Mouse (Mus musculus) liver, adult (tissue): ENCODE measurements around the gene Htra2.
A peak's percentile ranks its signal among the peaks of the same experiment; 100 is the strongest.

Source experiments
- GATA4 ChIP-seq: IDR thresholded peaks from 2 replicates; pipeline ENCODE4 v1.6.1; 2014; ENCODE audit warnings: mild to moderate bottlenecking, low read length; ENCODE audit not compliant: insufficient replicate concordance

Htra2 gene

DNA sequence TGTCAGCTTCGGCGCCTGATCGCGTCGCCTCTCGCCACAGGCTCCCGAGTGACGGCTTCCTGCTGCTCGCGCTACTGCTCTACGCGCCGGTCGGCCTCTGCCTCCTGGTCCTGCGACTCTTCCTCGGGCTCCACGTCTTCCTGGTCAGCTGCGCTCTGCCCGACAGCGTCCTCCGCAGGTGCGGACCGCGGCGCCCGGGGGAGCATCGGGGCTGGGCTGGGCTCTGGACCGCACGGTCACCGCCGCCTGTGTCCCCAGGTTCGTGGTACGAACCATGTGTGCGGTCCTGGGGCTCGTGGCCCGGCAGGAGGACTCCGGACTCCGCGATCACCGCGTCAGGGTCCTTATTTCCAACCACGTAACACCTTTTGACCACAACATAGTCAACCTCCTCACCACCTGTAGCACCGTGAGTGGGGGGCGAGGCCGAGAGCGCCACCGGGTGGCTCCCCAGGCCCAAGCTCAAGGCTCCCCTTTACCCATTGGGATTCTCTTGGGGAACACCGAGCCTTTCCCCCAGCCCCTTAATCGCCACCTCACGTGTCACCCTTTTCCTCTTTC lies at the start of gene Htra2:
Htra2 (minus strand) TSS at position 403 of the 561 bp plus-strand sequence.
- TF ChIP-seq GATA4, result no peak

DNA sequence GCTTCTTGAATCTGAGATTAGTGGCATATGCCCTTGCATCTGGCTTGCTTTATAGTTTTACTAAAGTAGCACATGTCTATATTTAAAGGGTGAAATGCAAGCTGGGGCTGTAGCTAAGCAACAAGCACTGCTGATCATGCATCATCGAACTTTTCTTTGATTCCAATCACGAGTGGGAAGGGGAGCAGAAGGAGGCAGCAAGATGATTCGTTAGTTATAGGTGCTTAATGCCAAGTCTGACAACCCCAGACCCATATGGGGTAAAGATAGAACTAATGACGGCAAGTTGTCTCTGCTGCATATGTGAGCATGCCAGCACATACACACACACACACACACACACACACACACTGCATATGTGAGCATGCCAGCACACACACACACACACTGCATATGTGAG lies 49.1 kb upstream of the Htra2 start:
- no peak for TF ChIP-seq GATA4

DNA sequence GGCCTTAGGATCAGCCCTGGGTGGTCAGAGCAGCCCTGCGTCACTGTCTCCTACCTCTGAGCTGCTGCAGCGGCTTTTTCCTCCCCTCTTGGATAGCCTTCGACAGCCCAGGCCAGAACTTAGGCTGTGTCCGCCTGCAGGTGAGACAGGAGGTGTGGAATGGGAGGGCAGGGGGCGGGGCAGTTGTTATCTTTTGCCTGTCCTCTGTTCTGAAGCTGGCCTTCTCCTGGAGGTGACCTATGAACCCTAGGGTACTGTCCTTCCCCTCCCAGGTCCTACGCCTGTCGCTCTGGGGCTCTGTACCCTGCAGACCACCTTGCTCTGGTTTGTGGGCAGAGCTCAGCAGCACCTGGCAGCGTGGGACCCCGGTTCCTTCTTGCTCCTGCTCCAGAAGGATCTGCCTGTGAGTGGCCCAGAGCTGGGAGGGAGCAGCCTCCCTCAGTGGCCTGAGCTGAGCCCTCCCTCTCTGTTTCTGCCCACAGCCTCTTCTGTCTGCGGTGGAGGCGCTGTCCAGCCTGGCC lies 48.1 kb upstream of the Htra2 start:
- peak; percentile 72; the same call in 1 of the 2 replicates for TF ChIP-seq GATA4

DNA sequence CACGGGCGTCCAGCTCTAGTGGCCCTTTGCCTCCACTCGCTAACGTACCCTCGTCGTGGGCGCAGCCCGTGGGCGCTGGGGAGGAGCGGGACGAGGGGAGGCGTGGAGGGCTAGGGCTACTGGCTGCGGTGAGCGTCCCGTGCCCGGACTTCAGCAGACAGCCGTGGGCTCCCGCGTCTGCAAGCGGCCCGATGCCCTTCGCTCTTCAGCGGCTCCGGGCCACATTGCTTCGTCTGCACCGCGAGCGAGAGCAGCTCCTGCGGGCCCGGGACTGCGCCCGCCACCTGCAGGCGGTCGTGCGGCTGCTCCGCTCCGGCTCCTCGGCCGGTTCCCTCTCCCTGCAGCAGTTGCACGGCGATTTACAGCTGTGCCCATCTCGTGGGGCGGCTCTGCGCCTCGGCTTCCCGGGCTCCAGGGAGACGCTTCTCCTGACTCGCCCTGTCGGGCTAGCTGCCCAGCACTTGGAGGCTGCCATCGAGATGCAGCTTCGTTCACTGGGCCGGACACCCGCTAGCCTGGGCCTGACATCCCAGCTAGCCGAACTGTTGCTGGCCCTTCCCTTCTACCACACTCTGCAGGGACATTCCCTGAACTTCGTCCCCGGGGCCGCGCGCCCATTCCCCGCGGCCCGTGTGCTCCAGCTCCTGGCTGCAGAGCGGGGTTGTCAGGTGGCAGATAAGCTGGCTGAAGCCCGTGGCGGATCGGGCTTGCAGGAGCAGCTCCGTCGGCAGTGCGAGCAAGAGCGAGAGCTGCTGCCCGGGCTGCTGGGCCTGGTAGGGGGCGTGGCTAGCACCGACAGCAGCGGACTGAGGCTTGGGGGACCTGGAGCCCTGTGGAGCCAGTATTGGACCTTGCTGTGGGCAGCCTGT lies 46.8 kb upstream of the Htra2 start:
- no peak; the same call in 1 of the 2 replicates for TF ChIP-seq GATA4

DNA sequence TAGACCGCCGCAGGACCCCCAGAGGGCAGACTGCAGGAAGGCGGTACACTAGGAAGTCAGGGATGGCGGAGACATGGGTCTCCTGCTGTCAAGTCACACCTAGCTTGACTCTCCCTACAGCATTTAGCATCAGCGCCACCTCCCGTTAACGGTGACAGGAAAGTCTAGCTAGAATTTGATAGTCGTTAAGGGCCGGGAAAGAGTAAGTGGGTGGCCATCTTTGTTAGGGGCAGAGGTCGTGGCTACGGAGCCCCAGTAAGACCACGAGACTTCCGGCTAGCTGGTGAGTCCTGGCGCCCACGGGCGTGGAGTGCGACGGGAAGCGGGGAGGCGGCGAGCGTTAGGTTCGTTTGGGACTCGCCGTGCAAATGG lies 46.2 kb upstream of the Htra2 start, which contains the start of the genes Ccdc142 and Gm42688:
Ccdc142 (plus strand) TSS at position 286 of the 372 bp plus-strand sequence.
Gm42688 (plus strand) TSS at position 302 of the 372 bp plus-strand sequence.
- no peak; the same call in 1 of the 2 replicates for TF ChIP-seq GATA4

DNA sequence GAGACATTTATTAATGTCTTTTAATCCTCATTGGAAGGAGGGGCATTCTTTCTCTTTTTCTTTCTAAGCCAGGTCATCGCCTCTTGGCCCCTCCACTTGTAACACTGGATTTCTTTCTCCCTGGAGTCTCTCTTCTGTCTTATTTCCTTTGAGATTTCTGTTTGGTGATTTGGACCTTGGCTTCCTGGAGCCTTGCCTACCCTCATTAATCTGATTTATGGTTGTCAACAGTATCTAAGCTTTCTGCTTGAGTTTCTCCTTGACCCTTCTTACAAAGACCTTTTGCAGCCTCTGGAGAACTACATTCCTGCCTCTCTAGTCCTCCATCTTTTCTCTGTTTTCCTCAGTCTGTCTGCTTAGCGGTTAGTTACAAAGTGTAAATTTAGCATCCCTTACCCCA lies 43.3 kb upstream of the Htra2 start:
- TF ChIP-seq GATA4, result no peak

DNA sequence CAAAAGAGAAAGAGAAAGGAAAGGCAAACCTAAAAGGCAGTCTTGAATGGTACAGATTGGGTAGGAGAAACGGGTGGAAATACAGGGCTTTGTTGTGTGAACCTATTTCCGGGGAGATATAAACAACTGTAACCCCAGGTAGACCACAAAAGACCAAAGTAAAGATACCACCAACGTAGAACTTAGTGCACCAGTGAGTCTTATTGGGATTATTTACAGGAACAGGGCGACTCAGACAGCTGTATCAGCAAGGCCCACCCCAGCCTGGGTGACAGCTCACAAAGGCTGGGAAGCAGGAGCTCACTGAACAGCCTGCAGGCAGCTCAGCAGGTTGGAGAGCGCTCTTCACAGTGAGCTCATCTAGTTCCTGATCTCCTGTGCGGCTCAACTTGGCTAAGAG lies 40.9 kb upstream of the Htra2 start:
- no peak for TF ChIP-seq GATA4

DNA sequence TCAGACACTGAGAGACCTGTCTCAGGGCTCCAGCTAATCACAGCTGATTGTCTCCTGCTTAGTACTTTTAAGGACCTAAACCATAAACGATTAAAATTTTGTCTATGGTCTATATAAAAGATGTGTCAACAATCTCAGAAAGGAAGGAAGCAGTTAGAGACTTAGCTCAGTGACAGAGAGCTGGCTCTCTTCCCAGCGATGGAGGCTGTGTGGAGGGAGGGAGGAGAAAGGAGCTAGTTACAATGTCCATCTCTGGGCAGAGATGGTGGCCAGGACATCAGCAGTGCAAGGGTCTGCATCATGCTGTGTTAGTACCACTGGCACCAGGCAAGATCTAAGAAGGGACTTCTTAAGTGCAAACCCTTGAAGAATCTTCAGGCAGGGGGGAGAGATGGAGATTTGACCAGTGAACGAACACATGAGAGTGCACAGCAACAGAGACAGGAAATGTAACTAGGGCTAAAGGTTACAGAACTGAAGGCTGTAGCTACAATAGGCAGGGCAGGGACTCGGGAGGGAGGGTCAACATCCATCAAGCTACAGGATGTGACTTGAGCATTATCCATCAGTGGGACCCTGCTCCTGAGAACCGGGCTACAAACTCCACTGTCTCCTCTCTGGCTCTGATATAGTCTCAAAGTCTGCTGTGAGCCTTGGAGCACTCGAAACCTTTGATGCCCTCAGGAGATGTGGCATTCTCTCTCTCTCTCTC lies 37.5 kb upstream of the Htra2 start:
- TF ChIP-seq GATA4, result no peak

DNA sequence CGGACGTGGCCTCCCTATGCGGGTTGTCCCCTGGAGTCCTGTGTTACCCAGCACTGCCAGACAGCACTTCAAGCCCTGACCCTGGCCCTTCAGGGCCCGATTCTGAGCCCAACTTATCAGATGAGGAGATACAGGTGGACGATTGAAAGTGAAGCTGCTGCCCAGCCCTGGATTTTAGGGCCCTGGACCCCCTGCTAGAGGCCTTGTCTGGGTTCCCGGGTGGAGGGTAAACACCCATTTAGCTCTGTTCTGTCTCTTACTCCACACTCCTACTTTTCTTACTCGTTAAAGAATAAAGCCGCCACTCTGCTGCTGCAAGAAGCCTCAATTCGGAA lies 32.8 kb upstream of the Htra2 start:
- TF ChIP-seq GATA4, result no peak

DNA sequence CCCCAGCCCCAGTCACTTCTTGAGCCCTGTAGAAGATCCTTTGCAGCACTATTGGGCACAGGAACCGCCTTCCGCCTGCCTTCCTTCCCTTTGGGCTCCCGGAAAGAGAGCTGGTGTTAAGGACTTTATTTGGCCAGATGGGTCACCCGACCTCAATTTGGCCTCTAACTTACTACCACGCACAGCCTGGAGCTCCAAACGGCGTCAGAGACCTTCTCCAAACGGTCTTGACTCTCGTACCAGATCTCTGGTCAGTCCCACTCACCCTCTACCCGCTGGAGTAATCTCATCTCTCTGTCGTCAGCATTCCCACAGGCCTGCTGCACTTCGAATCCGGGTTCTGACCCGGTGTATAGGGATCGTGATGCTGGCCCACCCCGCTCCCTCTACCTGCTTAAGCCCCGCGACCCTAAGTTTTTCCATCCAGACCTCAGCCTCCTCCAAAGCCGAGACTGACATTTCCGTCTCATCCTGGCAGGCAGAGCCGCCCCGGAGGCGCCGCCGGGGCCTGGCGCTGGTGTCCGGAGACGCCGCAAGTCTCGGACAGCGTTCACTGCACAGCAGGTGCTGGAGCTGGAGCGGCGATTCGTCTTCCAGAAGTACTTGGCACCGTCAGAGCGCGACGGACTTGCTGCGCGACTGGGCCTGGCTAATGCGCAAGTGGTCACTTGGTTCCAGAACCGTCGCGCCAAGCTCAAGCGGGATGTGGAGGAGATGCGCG lies 32.3 kb upstream of the Htra2 start:
- no peak for TF ChIP-seq GATA4

DNA sequence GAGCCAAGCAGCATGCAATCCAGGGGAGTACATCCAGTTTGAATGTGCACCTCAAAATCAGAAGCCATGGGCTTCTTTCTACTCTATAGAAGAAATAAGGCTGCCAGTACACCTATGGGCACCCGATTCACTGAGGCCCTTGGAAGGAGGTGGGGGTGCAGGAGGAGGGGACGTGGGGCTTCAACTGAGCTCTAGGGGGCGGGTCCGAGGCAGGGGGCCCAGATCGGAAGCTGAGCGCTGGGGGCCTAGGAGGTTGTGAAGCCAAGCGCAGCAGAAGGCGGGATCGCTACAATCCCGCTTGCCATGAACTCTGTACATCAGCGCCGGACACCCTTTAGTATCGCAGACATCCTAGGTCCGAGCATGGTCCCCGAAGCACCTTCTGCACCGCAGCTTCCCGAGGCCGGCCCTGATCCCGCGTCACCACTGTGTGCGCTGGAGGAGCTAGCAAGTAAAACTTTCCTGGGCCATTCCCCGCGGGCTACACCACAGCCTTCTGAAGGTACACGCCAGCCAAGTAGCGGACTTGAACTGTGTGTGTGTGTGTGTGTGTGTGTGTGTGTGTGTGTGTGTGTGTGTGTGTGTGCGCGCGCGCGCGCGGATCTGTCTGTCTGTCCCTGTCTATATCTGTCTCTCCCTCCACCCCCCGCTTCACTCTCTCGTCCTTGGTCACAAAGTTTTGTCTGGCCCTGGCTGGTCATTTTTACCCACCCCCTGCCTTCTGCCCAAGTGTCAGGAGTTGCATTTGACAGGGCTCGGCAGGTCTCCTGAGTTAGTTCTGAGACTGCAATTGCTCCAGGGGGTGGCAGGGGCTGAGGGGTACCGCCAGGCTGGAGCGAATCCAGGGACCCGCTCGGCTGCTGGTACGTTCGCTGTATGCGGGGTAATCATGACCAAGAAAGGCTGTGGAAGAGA lies 31.3 kb upstream of the Htra2 start, which contains the start of gene Lbx2:
Lbx2 (plus strand) TSS at position 247 of the 915 bp plus-strand sequence.
- no peak for TF ChIP-seq GATA4

DNA sequence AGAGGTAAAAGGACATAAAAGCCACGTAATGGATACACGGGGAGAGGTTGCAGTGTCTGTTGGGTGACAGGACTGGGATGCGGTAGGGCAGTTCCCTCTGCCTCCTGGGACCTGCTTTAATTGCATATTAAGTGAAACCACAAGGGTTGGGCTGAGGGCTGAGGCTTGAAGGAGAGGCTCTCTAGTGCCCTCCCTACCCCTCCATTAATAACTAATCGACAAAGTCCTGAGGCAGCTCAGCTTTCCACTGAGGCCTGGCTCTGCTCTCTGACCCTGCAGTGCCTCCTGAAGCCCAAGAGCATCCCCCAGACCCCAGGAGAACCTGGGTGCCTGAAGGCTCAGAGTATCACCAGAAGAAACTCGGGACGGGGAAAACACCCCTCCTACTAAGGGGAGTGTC lies 29.4 kb upstream of the Htra2 start:
- no peak for TF ChIP-seq GATA4

DNA sequence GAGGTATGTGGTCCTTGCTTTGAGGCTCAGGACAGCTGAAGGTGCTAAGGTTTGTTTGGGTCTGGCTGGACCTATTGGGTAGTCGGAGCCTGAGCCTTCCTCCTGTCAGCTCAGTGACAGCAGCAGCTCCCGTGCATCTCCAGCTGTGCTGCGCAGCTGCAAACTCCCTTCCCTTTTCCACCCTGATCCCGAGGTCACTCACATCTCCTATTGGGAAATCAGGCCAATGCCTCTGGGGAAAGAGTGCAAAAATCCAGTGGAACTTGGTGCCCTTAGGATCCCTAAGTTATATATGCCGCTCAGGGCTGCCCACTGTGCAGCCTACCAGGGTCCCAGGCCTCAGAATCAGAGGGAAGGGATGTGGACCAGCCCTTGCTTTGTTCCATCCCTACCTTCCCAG lies 28.4 kb upstream of the Htra2 start:
- no peak for TF ChIP-seq GATA4

DNA sequence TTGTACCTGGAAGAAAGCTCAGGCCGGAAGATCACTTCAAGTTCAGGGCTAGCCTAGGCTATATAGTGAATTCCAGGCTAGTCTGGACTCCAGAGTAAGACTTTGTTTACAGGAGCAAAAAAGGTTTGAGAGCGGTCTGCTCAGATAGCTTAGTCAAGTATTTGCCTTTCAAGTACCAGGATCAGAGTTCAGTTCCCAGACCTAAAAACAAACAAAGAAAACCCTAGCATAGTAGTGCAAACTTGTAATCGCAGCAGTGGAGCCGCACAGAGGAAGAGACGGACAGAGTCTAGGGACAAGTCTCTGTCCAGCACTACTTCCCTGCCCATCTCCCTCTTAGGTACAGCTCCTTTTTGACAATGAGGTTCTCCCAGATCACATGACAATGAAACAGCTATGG lies 25.1 kb upstream of the Htra2 start:
- TF ChIP-seq GATA4, result no peak
